Mouse (Mus musculus): ENCODE data around the gene Il11ra1. TPM values are rescaled to one million over a fixed set of nuclear protein-coding genes. Genes with fewer than 3 reads are reported as not detected.
"Not testable (repeated sequence)": the region's sequence is repeated elsewhere in the genome, so short reads cannot be mapped to it uniquely, and the experiment has no call there.

Il11ra1 gene
- 16.8 and 17.2 TPM in 2 replicates for total RNA-seq (2014; rRNA removed)
- 29.1 and 31.2 TPM in 2 replicates for polyA plus RNA-seq (2015; fragmentation: Nextera tagmentation; extraction: Ambion mirVana)

GRCm38 (mm10) chr4:41699783-41700182 lies at the start of gene Il11ra1:
Gene Il11ra1, plus strand, starts transcription at chr4:41699989.
- not testable (repeated sequence) for H3K4me3 ChIP-seq (ENCODE audit: low read depth, low read length); H3K4me2 ChIP-seq (ENCODE audit: low read depth)
- 90% methylated on average over 10 of the region's 10 CpGs for WGBS

GRCm38 (mm10) chr4:41653296-41653695 lies 46.5 kb upstream of the Il11ra1 start:
- no peak overlapping the region for H3K9ac ChIP-seq
- no peak overlapping the region for H3K4me3 ChIP-seq (ENCODE audit: low read depth, low read length)
- WGBS, result 34% methylated on average over 6 of the region's 6 CpGs
- no peak overlapping the region for H3K27ac ChIP-seq (ENCODE audit: low read depth, low read length)
- peak; percentile 86 for TF ChIP-seq CTCF (IDR thresholded peaks at IDR 0.05; ENCODE audit: low read depth)
- H3K27me3 ChIP-seq (ENCODE audit: insufficient read depth, low read length), result no peaks in the 10 kb centered on the region
- ATAC-seq, result peak; percentile 79
- H3K36me3 ChIP-seq (ENCODE audit: insufficient read depth), result no peaks in the 10 kb centered on the region; the same call in 1 of the 2 replicates
- H3K9me3 ChIP-seq (ENCODE audit: low read length), result no peaks in the 10 kb centered on the region
- DNase-seq, result peak; percentile 79
- no peak overlapping the region for H3K4me2 ChIP-seq (ENCODE audit: low read depth)
- H3K4me1 ChIP-seq (ENCODE audit: insufficient read depth), result no peaks in the 10 kb centered on the region

More at GRCm38 (mm10) chr4:41699783-41700182, at the start of gene Il11ra1:
- H3K27me3 ChIP-seq (ENCODE audit: insufficient read depth, low read length); H3K9ac ChIP-seq; H3K36me3 ChIP-seq (ENCODE audit: insufficient read depth); H3K4me1 ChIP-seq (ENCODE audit: insufficient read depth); H3K9me3 ChIP-seq (ENCODE audit: low read length); DNase-seq; ATAC-seq; H3K27ac ChIP-seq (ENCODE audit: low read depth, low read length): not testable (repeated sequence)

GRCm38 (mm10) chr4:41653730-41654129 lies 46.1 kb upstream of the Il11ra1 start:
- no peak for ATAC-seq
- H3K27me3 ChIP-seq (ENCODE audit: insufficient read depth, low read length), result no peaks in the 10 kb centered on the region
- no peak overlapping the region for H3K27ac ChIP-seq (ENCODE audit: low read depth, low read length)
- no peaks in the 10 kb centered on the region for H3K9me3 ChIP-seq (ENCODE audit: low read length)
- 60% methylated on average over 6 of the region's 6 CpGs for WGBS
- no peaks in the 10 kb centered on the region; the same call in 1 of the 2 replicates for H3K36me3 ChIP-seq (ENCODE audit: insufficient read depth)
- no peak for DNase-seq
- no peak overlapping the region for H3K9ac ChIP-seq
- no peaks in the 10 kb centered on the region for H3K4me1 ChIP-seq (ENCODE audit: insufficient read depth)
- no peak for TF ChIP-seq CTCF (IDR thresholded peaks at IDR 0.05; ENCODE audit: low read depth)
- H3K4me2 ChIP-seq (ENCODE audit: low read depth), result no peak overlapping the region
- no peak overlapping the region for H3K4me3 ChIP-seq (ENCODE audit: low read depth, low read length)

GRCm38 (mm10) chr4:41654217-41654616 lies 45.6 kb upstream of the Il11ra1 start:
- Histone ChIP-seq H3K27ac (ENCODE audit: low read depth, low read length) (no peak overlapping the region), H3K9ac (no peak overlapping the region; the same call in 1 of the 2 replicates), H3K4me3 (ENCODE audit: low read depth, low read length) (no peak overlapping the region), H3K9me3 (ENCODE audit: low read length) (no peaks in the 10 kb centered on the region), H3K27me3 (ENCODE audit: insufficient read depth, low read length) (no peaks in the 10 kb centered on the region), H3K36me3 (ENCODE audit: insufficient read depth) (no peaks in the 10 kb centered on the region; the same call in 1 of the 2 replicates), H3K4me2 (ENCODE audit: low read depth) (no peak overlapping the region), H3K4me1 (ENCODE audit: insufficient read depth) (no peaks in the 10 kb centered on the region)
- WGBS, result 14% methylated on average over 7 of the region's 7 CpGs
- peak; percentile 58 for DNase-seq
- peak; percentile 33; the same call in 1 of the 2 replicates for ATAC-seq
- peak; percentile 71 for TF ChIP-seq CTCF (IDR thresholded peaks at IDR 0.05; ENCODE audit: low read depth)

GRCm38 (mm10) chr4:41655525-41655924 lies 44.3 kb upstream of the Il11ra1 start:
- Histone ChIP-seq H3K36me3 (ENCODE audit: insufficient read depth) (no peaks in the 10 kb centered on the region; the same call in 1 of the 2 replicates), H3K4me3 (ENCODE audit: low read depth, low read length) (no peak overlapping the region), H3K4me2 (ENCODE audit: low read depth) (no peak overlapping the region), H3K27me3 (ENCODE audit: insufficient read depth, low read length) (no peaks in the 10 kb centered on the region), H3K9me3 (ENCODE audit: low read length) (no peaks in the 10 kb centered on the region), H3K27ac (ENCODE audit: low read depth, low read length) (no peak overlapping the region), H3K9ac (no peak overlapping the region), H3K4me1 (ENCODE audit: insufficient read depth) (no peaks in the 10 kb centered on the region)
- TF ChIP-seq CTCF (IDR thresholded peaks at IDR 0.05; ENCODE audit: low read depth), result no peak
- DNase-seq (no peak), ATAC-seq (no peak)
- WGBS, result 82% methylated on average over 2 of the region's 2 CpGs

GRCm38 (mm10) chr4:41658566-41659384 lies 41.0 kb upstream of the Il11ra1 start:
- no peak for DNase-seq
- TF ChIP-seq CTCF (IDR thresholded peaks at IDR 0.05; ENCODE audit: low read depth), result no peak
- Histone ChIP-seq H3K36me3 (ENCODE audit: insufficient read depth) (peaks cover 6% of the 10 kb centered on the region; the same call in 1 of the 2 replicates), H3K4me3 (ENCODE audit: low read depth, low read length) (no peak overlapping the region), H3K27ac (ENCODE audit: low read depth, low read length) (no peak overlapping the region), H3K9me3 (ENCODE audit: low read length) (no peaks in the 10 kb centered on the region), H3K27me3 (ENCODE audit: insufficient read depth, low read length) (no peaks in the 10 kb centered on the region), H3K4me2 (ENCODE audit: low read depth) (no peak overlapping the region), H3K4me1 (ENCODE audit: insufficient read depth) (no peaks in the 10 kb centered on the region), H3K9ac (no peak overlapping the region)
- 27% methylated on average over 25 of the region's 25 CpGs for WGBS
- no peak for ATAC-seq

GRCm38 (mm10) chr4:41659556-41659955 lies 40.2 kb upstream of the Il11ra1 start:
- Histone ChIP-seq H3K27me3 (ENCODE audit: insufficient read depth, low read length) (no peaks in the 10 kb centered on the region), H3K9me3 (ENCODE audit: low read length) (no peaks in the 10 kb centered on the region), H3K36me3 (ENCODE audit: insufficient read depth) (peaks cover 6% of the 10 kb centered on the region; the same call in 1 of the 2 replicates), H3K27ac (ENCODE audit: low read depth, low read length) (no peak overlapping the region), H3K4me1 (ENCODE audit: insufficient read depth) (no peaks in the 10 kb centered on the region), H3K4me3 (ENCODE audit: low read depth, low read length) (no peak overlapping the region), H3K4me2 (ENCODE audit: low read depth) (no peak overlapping the region), H3K9ac (no peak overlapping the region)
- no peak for DNase-seq
- WGBS, result 40% methylated on average over 13 of the region's 13 CpGs
- TF ChIP-seq CTCF (IDR thresholded peaks at IDR 0.05; ENCODE audit: low read depth), result no peak
- no peak for ATAC-seq

Measured in forebrain, postnatal 0 days (tissue).